Mouse (Mus musculus): ENCODE measurements around the gene Ssxa1.

GRCm38 (mm10) chrX:21088983-21089866 lies 26.4 kb upstream of the Ssxa1 start, which contains the start of gene Zfp300:
- no peak for TF ChIP-seq CTCF (IDR thresholded peaks at IDR 0.05; ENCODE audit: low read depth)
- TF ChIP-seq EP300 (IDR thresholded peaks at IDR 0.05; ENCODE audit: low read depth) = no peak

Data from liver, postnatal 0 days (tissue).